Mouse (Mus musculus) forebrain, postnatal 0 days (tissue): Measurements from ENCODE around the gene Spred2. TPM values are rescaled to one million over a fixed set of nuclear protein-coding genes. Genes with fewer than 3 reads are reported as not detected.

Experiments
- ATAC-seq: fragments of 200-750 bp; cut with Nextera tagmentation; 2 replicates; pipeline ENCODE4 v1.8.0; 2017; ENCODE audit warnings: mild to moderate bottlenecking, moderate library complexity
- DNase-seq: peaks from one replicate; pipeline ENCODE4 v3.0.0-alpha.2; 2015
- H3K27ac ChIP-seq: fragments of 300-500 bp; sonication (generic); 2 replicates; pipeline ENCODE4 v1.5.1; 2014; ENCODE audit warnings: low read depth, mild to moderate bottlenecking, antibody characterized with exemption, low read length, moderate library complexity, mixed read lengths
- H3K27me3 ChIP-seq: fragments of 300-500 bp; sonication (generic); 2 replicates; pipeline ENCODE4 v1.6.1; 2014; ENCODE audit warnings: mild to moderate bottlenecking, low read length, mixed read lengths; ENCODE audit not compliant: insufficient read depth
- H3K36me3 ChIP-seq: fragments of 300-500 bp; sonication (generic); 2 replicates; pipeline ENCODE4 v1.6.1; 2014; ENCODE audit warnings: mild to moderate bottlenecking, moderate library complexity; ENCODE audit not compliant: insufficient read depth
- H3K4me1 ChIP-seq: fragments of 300-500 bp; sonication (generic); 2 replicates; pipeline ENCODE4 v1.6.1; 2014; ENCODE audit warnings: antibody characterized with exemption; ENCODE audit not compliant: insufficient read depth
- H3K4me2 ChIP-seq: fragments of 300-500 bp; sonication (generic); 2 replicates; pipeline ENCODE4 v1.6.1; 2014; ENCODE audit warnings: low read depth, mild to moderate bottlenecking, moderate library complexity
- H3K4me3 ChIP-seq: fragments of 300-500 bp; sonication (generic); 2 replicates; pipeline ENCODE4 v1.5.1; 2014; ENCODE audit warnings: low read depth, low read length, mixed read lengths
- H3K9ac ChIP-seq: fragments of 300-500 bp; sonication (generic); 2 replicates; pipeline ENCODE4 v1.6.1; 2014; ENCODE audit warnings: mild to moderate bottlenecking
- H3K9me3 ChIP-seq: fragments of 300-500 bp; sonication (generic); 2 replicates; pipeline ENCODE4 v1.6.1; 2016; ENCODE audit warnings: low read length
- CTCF ChIP-seq: sonication (generic); IDR thresholded peaks from 2 replicates; pipeline ENCODE4 v1.5.1; 2016; ENCODE audit warnings: antibody characterized with exemption, control low read depth, low read depth
- WGBS: fragments of 180-500 bp; shearing (Covaris S2); extraction: QIAGEN DNeasy Blood & Tissue Kit; methylation state at CpG from one replicate; pipeline ENCODE4 v1.1.7; 2014; 5-methylcytosine and 5-hydroxymethylcytosine counted together
- polyA plus RNA-seq: library from polyadenylated mRNA; unstranded; fragments of >200 nt; fragmentation: Nextera tagmentation; extraction: Ambion mirVana; gene quantifications from 2 replicates; pipeline ENCODE4 v1.2.1, GENCODE M21; 2015
- total RNA-seq: library from RNA; depleted of rRNA; stranded (reverse); fragments of >200 nt; gene quantifications from 2 replicates; pipeline ENCODE4 v1.2.3, GENCODE M21; 2014

The Spred2 gene
- total and polyA plus RNA-seq, 2 experiments from 2014 or later = 9.1 to 15.5 TPM

DNA sequence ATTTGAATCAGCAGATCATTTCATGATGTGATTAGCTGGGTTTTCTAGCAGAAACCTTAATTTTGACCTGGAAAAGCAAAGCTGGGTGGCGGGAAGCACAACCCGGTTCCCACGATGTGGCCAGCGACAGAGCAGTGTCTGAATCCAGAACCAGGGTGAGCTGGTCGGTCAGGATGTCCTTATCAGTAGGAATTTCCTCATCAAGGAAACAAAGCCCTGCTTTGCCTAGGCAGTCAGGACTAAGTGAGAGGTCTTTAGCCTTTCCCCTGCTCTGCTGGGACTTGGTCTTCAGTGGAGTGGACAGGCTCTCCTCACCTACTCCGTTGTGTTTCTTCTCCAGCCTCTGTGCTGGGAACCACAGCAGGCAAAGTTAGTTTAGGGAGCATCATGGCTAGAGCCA, 83.5 kb downstream of the Spred2 start:
- DNase-seq (no peak), ATAC-seq (no peak)
- Histone ChIP-seq H3K9me3 (no peaks in the 10 kb centered on the region), H3K36me3 (peaks cover 29% of the 10 kb centered on the region), H3K4me1 (no peaks in the 10 kb centered on the region), H3K9ac (no peak overlapping the region), H3K27me3 (no peaks in the 10 kb centered on the region), H3K27ac (no peak overlapping the region), H3K4me2 (no peak overlapping the region), H3K4me3 (no peak overlapping the region)
- 89% methylated on average over 6 of the region's 6 CpGs for WGBS
- no peak for TF ChIP-seq CTCF

DNA sequence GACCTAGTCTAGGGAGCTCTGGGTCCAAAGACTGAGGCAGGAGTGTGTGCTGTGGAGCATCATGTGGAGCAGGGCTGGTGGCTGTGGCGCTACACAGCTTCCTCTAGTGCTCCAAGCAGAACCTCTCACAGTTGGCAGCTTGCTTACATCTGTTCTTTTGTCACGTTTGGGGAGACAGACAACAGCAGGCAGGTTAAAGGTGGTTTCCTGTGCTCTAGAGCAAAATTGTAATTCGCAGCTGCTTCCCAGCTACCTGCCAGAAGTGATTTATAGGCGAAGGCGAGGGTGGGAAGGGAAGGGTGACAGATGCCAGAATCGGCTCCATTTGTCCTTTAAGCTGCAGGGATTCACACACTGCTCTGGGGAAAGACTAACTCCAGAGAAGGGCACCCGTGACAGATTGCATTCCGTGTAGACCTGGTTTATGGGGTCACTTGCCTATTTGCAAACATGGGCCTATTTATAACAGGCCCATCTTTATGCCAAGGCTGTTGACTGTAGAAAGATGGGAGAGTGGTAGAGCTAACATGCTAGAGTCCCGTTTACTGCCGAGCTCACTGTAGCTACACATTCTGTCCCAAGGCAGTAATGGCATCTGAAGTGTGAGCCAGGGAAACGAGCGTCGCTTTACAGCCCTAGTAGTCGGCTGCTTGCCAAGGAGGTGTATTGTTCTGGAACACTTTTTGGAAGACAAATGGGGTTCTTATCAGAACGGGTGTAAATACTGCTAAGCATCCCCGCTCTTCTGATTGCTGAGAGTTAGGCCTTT, 87.2 kb downstream of the Spred2 start:
- no peak for TF ChIP-seq CTCF
- Histone ChIP-seq H3K9me3 (no peaks in the 10 kb centered on the region), H3K4me3 (no peak overlapping the region), H3K4me1 (no peaks in the 10 kb centered on the region), H3K27ac (no peak overlapping the region), H3K4me2 (no peak overlapping the region), H3K9ac (no peak overlapping the region), H3K27me3 (no peaks in the 10 kb centered on the region), H3K36me3 (peaks cover 34% of the 10 kb centered on the region)
- DNase-seq (no peak), ATAC-seq (peak; percentile 56)
- WGBS = 52% methylated on average over 16 of the region's 16 CpGs

DNA sequence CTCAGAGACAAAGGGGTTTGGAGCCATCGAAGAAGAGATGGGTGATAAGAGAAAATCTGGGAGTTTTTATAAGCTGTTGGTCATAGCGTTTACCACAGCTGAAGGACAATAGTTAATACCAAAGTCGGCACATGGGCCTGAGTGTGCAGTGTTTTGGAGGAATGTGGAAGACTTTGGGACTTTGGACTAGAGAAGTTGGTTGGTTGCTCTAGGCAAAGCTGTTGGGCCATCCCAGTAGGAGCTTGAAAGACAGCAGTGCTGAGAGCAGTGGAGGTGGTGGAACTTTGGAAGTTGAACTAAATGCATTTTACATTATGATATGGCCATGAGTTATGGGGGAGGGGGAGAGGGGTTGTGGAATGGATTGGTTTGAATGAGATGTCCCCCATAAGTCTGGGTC, 89.2 kb downstream of the Spred2 start:
- no peaks in the 10 kb centered on the region for H3K4me1 ChIP-seq
- TF ChIP-seq CTCF = no peak
- no peak overlapping the region for H3K9ac ChIP-seq
- H3K9me3 ChIP-seq = peaks cover under 1% of the 10 kb centered on the region; the same call in 1 of the 2 replicates
- DNase-seq (no peak), ATAC-seq (no peak)
- no peaks in the 10 kb centered on the region for H3K27me3 ChIP-seq
- no peak overlapping the region for H3K4me2 ChIP-seq
- H3K27ac ChIP-seq = no peak overlapping the region
- H3K4me3 ChIP-seq = no peak overlapping the region
- 98% methylated on average over 3 of the region's 3 CpGs for WGBS
- H3K36me3 ChIP-seq = peaks cover 29% of the 10 kb centered on the region

GRCm38 (mm10) chr11:20017937-20018336, 93.8 kb downstream of the Spred2 start:
- no peak overlapping the region for H3K4me2 ChIP-seq
- ATAC-seq (no peak), DNase-seq (no peak)
- H3K27ac ChIP-seq = no peak overlapping the region
- no peak overlapping the region for H3K4me3 ChIP-seq
- H3K27me3 ChIP-seq = no peaks in the 10 kb centered on the region
- no peak overlapping the region for H3K9ac ChIP-seq
- 95% methylated on average over 13 of the region's 13 CpGs for WGBS
- H3K4me1 ChIP-seq = no peaks in the 10 kb centered on the region
- no peak for TF ChIP-seq CTCF
- peaks cover 53% of the 10 kb centered on the region for H3K36me3 ChIP-seq
- peaks cover 31% of the 10 kb centered on the region for H3K9me3 ChIP-seq

DNA sequence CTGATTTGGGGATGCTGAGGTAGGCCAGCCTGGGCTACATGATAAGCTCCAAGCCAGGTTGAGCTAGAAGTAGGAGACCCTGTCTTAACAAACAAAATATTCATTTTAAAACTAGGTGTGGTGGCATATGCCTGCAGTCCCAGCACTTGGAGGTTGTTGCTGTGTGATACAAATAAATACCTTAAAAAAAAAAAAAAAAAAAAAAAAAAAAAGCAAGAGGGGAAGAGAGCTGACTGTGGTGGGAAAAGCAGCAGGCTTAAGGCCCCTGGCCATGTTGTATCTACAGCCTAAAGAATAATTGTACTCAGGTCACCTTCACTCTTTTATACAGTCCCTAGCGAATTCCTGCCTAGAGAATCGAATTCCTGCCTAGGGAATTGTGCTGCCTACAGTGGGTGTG, 94.7 kb downstream of the Spred2 start:
- ATAC-seq = no peak
- Histone ChIP-seq H3K36me3 (peaks cover 53% of the 10 kb centered on the region), H3K4me2 (no peak overlapping the region)

GRCm38 (mm10) chr11:20020720-20021119, 96.5 kb downstream of the Spred2 start:
- no peaks in the 10 kb centered on the region for H3K27me3 ChIP-seq
- no peak overlapping the region for H3K4me2 ChIP-seq
- H3K9ac ChIP-seq = no peak overlapping the region
- WGBS = 98% methylated on average over 35 of the region's 35 CpGs
- H3K4me1 ChIP-seq = no peaks in the 10 kb centered on the region
- DNase-seq = peak; percentile 25
- H3K9me3 ChIP-seq = peaks cover 31% of the 10 kb centered on the region
- TF ChIP-seq CTCF = no peak
- H3K36me3 ChIP-seq = peaks cover 45% of the 10 kb centered on the region
- no peak overlapping the region for H3K4me3 ChIP-seq
- ATAC-seq = 0 out of 2 replicates have a peak, but pooled peaks have one; percentile 25
- no peak overlapping the region for H3K27ac ChIP-seq

More for the DNA sequence above, 94.7 kb downstream of the Spred2 start:
- no peak overlapping the region for H3K4me3 ChIP-seq
- no peaks in the 10 kb centered on the region for H3K27me3 ChIP-seq
- H3K4me1 ChIP-seq = no peaks in the 10 kb centered on the region
- H3K9me3 ChIP-seq = peaks cover 31% of the 10 kb centered on the region
- 96% methylated on average over 2 of the region's 2 CpGs for WGBS
- DNase-seq = no peak
- H3K27ac ChIP-seq = no peak overlapping the region
- H3K9ac ChIP-seq = no peak overlapping the region
- no peak for TF ChIP-seq CTCF

- no peak for ATAC-seq
- Histone ChIP-seq H3K9ac (no peak overlapping the region), H3K9me3 (peaks cover 31% of the 10 kb centered on the region), H3K4me3 (no peak overlapping the region), H3K36me3 (peaks cover 47% of the 10 kb centered on the region), H3K4me2 (no peak overlapping the region), H3K27ac (no peak overlapping the region), H3K27me3 (no peaks in the 10 kb centered on the region), H3K4me1 (no peaks in the 10 kb centered on the region)
- TF ChIP-seq CTCF = no peak
- no peak for DNase-seq
- 93% methylated on average over 2 of the region's 2 CpGs for WGBS
Measured at GRCm38 (mm10) chr11:20022462-20022861, 98.3 kb downstream of the Spred2 start.
